Mouse (Mus musculus): Measurements from ENCODE around the gene Gm28729.
A peak's percentile ranks its signal among the peaks of the same experiment; 100 is the strongest.
"Not testable (repeated sequence)": the region's sequence is repeated elsewhere in the genome, so short reads cannot be mapped to it uniquely, and the experiment has no call there.

Gene Gm28729

GRCm38 (mm10) chr9:96524972-96525506, at the start of gene Gm28729:
Gene Gm28729 (minus strand): TSS chr9:96525264.
- no peak for DNase-seq (ENCODE audit: low spot score)

- DNase-seq (ENCODE audit: low spot score): no peak
These were observed 48.2 kb upstream of the Gm28729 start for GRCm38 (mm10) chr9:96573252-96573651.

- DNase-seq (ENCODE audit: low spot score): no peak
These were observed 47.7 kb upstream of the Gm28729 start for GRCm38 (mm10) chr9:96572754-96573153.

- DNase-seq (ENCODE audit: low spot score): no peak
These were observed 41.5 kb upstream of the Gm28729 start for GRCm38 (mm10) chr9:96566470-96566996.

- no peak for DNase-seq (ENCODE audit: low spot score)
These were observed 38.4 kb upstream of the Gm28729 start for GRCm38 (mm10) chr9:96563501-96563900.

GRCm38 (mm10) chr9:96559148-96559547, 34.1 kb upstream of the Gm28729 start:
- DNase-seq (ENCODE audit: low spot score): no peak

GRCm38 (mm10) chr9:96558594-96558993, 33.5 kb upstream of the Gm28729 start:
- DNase-seq (ENCODE audit: low spot score): no peak

GRCm38 (mm10) chr9:96554095-96554494, 29.0 kb upstream of the Gm28729 start:
- DNase-seq (ENCODE audit: low spot score): no peak

GRCm38 (mm10) chr9:96545410-96545809, 20.3 kb upstream of the Gm28729 start:
- no peak for DNase-seq (ENCODE audit: low spot score)

- peak; percentile 56 for DNase-seq (ENCODE audit: low spot score)
These were observed 18.9 kb upstream of the Gm28729 start for GRCm38 (mm10) chr9:96543643-96544640.

- no peak for DNase-seq (ENCODE audit: low spot score)
These were observed 13.9 kb upstream of the Gm28729 start for GRCm38 (mm10) chr9:96538916-96539315.

GRCm38 (mm10) chr9:96537615-96537919, 12.5 kb upstream of the Gm28729 start:
- DNase-seq (ENCODE audit: low spot score): no peak

GRCm38 (mm10) chr9:96536895-96537614, 12.0 kb upstream of the Gm28729 start:
- peak; percentile 30 for DNase-seq (ENCODE audit: low spot score)

- not testable (repeated sequence) for DNase-seq (ENCODE audit: low spot score)
These were observed 11.0 kb upstream of the Gm28729 start for GRCm38 (mm10) chr9:96536093-96536492.

GRCm38 (mm10) chr9:96535431-96535830, 10.4 kb upstream of the Gm28729 start:
- no peak for DNase-seq (ENCODE audit: low spot score)

GRCm38 (mm10) chr9:96534256-96534655, 9.2 kb upstream of the Gm28729 start:
- no peak for DNase-seq (ENCODE audit: low spot score)

- DNase-seq (ENCODE audit: low spot score): no peak
These were observed 8.4 kb upstream of the Gm28729 start for GRCm38 (mm10) chr9:96533476-96533875.

GRCm38 (mm10) chr9:96532531-96532930, 7.5 kb upstream of the Gm28729 start:
- DNase-seq (ENCODE audit: low spot score): no peak

GRCm38 (mm10) chr9:96530674-96531081, 5.6 kb upstream of the Gm28729 start:
- no peak for DNase-seq (ENCODE audit: low spot score)

- no peak for DNase-seq (ENCODE audit: low spot score)
These were observed 5.1 kb upstream of the Gm28729 start for GRCm38 (mm10) chr9:96529961-96530673.

GRCm38 (mm10) chr9:96526011-96526410, 947 bp upstream of the Gm28729 start:
- DNase-seq (ENCODE audit: low spot score): no peak

- no peak for DNase-seq (ENCODE audit: low spot score)
These were observed 1.9 kb downstream of the Gm28729 start for GRCm38 (mm10) chr9:96523148-96523547.
